Mouse (Mus musculus) Patski (cell line): ENCODE data around the gene Elf1. TPM values are rescaled to one million over a fixed set of nuclear protein-coding genes. Genes with fewer than 3 reads are reported as not detected.

Experiments
- ATAC-seq: fragments of 100-300 bp; one replicate; pipeline ENCODE4 v1.8.0; 2021
- CTCF ChIA-PET: fragments of 350-600 bp; sonication (Branson Sonifier 250); formaldehyde crosslinking; loops from one replicate; lab custom pipeline; 2022; ENCODE audit warnings: inconsistent platforms; lab: Charles Lee
- POLR2A ChIA-PET: fragments of 350-600 bp; sonication (Branson Sonifier 250); formaldehyde crosslinking; loops from one replicate; lab custom pipeline; 2022; ENCODE audit warnings: antibody characterized with exemption, inconsistent platforms; lab: Charles Lee
- DNase-seq: peaks from one replicate; pipeline ENCODE4 v3.0.0-alpha.2; 2011; ENCODE audit warnings: low read depth, low spot score
- H3K27me3 ChIP-seq: fragments of 371-371 bp; one replicate; pipeline ENCODE4 v1.5.1; 2021
- CTCF ChIP-seq: fragments of 100-300 bp; IDR thresholded peaks from one replicate; pipeline ENCODE4 v1.5.1; 2021
- in situ Hi-C: fragments of 300-500 bp; cut with MboI; formaldehyde crosslinking; loops from 3 replicates; pipeline ENCODE4 v1.11.1; 2018; ENCODE audit warnings: low pct_unique_long_range_greater_than_20kb, mixed read lengths
- polyA plus RNA-seq: library from polyadenylated mRNA; unstranded; gene quantifications from one replicate; pipeline ENCODE4 v1.2.3, GENCODE M21; 2021

Elf1 gene
- polyA plus RNA-seq, 1 experiment from 2014 or later = 53.6 TPM

- no peak for TF ChIP-seq CTCF
- ChIA-PET POLR2A (no interaction called here), CTCF (interaction anchor here (1.0 to 4.0 kb wide), 2 partner anchors 12 to 46 kb away, joined by 3 to 15 read pairs; no protein-coding TSS in a partner anchor)
- DNase-seq (no peak), ATAC-seq (no peak)
- no peaks in the 10 kb centered on the region for H3K27me3 ChIP-seq
- in situ Hi-C loops = no loop called here
Measured at GRCm38 (mm10) chr14:79549343-79549742, 68.3 kb downstream of the Elf1 start.

GRCm38 (mm10) chr14:79551929-79552328 lies 70.9 kb downstream of the Elf1 start:
- no peak for TF ChIP-seq CTCF
- no peaks in the 10 kb centered on the region for H3K27me3 ChIP-seq
- ChIA-PET POLR2A (interaction anchor here (0.6 kb wide), 1 partner anchor 776 kb away, joined by 3 read pairs; no protein-coding TSS in a partner anchor), CTCF (interaction anchor here (0.7 to 1.4 kb wide), 4 partner anchors 11 to 36 kb away, joined by 3 read pairs; partner anchors contain the start of gene Sugt1)
- DNase-seq (no peak), ATAC-seq (peak; percentile 48)
- in situ Hi-C loops = no loop called here

GRCm38 (mm10) chr14:79552854-79553253 lies 71.9 kb downstream of the Elf1 start:
- CTCF ChIA-PET = interaction anchor here (1.4 kb wide), 2 partner anchors 25 to 35 kb away, joined by 3 read pairs; partner anchors contain the start of gene Sugt1
- no peak for TF ChIP-seq CTCF

GRCm38 (mm10) chr14:79557796-79558195 lies 76.8 kb downstream of the Elf1 start:
- ATAC-seq (no peak), DNase-seq (no peak)
- no peaks in the 10 kb centered on the region for H3K27me3 ChIP-seq
- TF ChIP-seq CTCF = no peak
- in situ Hi-C loops = no loop called here
- ChIA-PET POLR2A (interaction anchor here (1.0 kb wide), 1 partner anchor 74 kb away, joined by 3 read pairs; no protein-coding TSS in a partner anchor), CTCF (interaction anchor here (0.8 to 1.4 kb wide), 3 partner anchors 29 to 51 kb away, joined by 3 to 4 read pairs (median 3); no protein-coding TSS in a partner anchor)

More at GRCm38 (mm10) chr14:79552854-79553253, 71.9 kb downstream of the Elf1 start:
- POLR2A ChIA-PET = interaction anchor here (0.6 to 1.0 kb wide), 2 partner anchors 9 to 777 kb away, joined by 3 read pairs; no protein-coding TSS in a partner anchor
- no peak for DNase-seq
- no peak for ATAC-seq
- in situ Hi-C loops = no loop called here
- no peaks in the 10 kb centered on the region for H3K27me3 ChIP-seq

GRCm38 (mm10) chr14:79562745-79563144 lies 81.8 kb downstream of the Elf1 start:
- peak; percentile 68 for TF ChIP-seq CTCF
- ChIA-PET CTCF (interaction anchor here (0.8 to 1.3 kb wide), 4 partner anchors 11 to 33 kb away, joined by 3 read pairs; no protein-coding TSS in a partner anchor), POLR2A (interaction anchor here (0.8 kb wide), 1 partner anchor 12 kb away, joined by 8 read pairs; no protein-coding TSS in a partner anchor)
- peak; percentile 89 for ATAC-seq
- in situ Hi-C loops = no loop called here
- H3K27me3 ChIP-seq = no peaks in the 10 kb centered on the region
- no peak for DNase-seq

- DNase-seq (no peak), ATAC-seq (no peak)
- in situ Hi-C loops = loop anchor here (5.0 kb wide), 1 partner anchor 87 kb away; no protein-coding TSS in a partner anchor
- peak; percentile 42 for TF ChIP-seq CTCF
- H3K27me3 ChIP-seq = no peaks in the 10 kb centered on the region
- ChIA-PET CTCF (interaction anchor here (1.4 to 1.5 kb wide), 4 partner anchors 9 to 57 kb away, joined by 3 to 5 read pairs (median 4); partner anchors contain the start of gene Sugt1), POLR2A (interaction anchor here (0.8 kb wide), 1 partner anchor 29 kb away, joined by 3 read pairs; no protein-coding TSS in a partner anchor)
Measured at GRCm38 (mm10) chr14:79564784-79565183, 83.8 kb downstream of the Elf1 start.

GRCm38 (mm10) chr14:79573482-79574191 lies 92.6 kb downstream of the Elf1 start:
- no peak for TF ChIP-seq CTCF
- CTCF ChIA-PET = interaction anchor here (1.7 kb wide), 1 partner anchor 8 kb away, joined by 5 read pairs; no protein-coding TSS in a partner anchor
- POLR2A ChIA-PET = no interaction called here
- in situ Hi-C loops = no loop called here
- DNase-seq = no peak
- no peak for ATAC-seq
- no peaks in the 10 kb centered on the region for H3K27me3 ChIP-seq

- in situ Hi-C loops = no loop called here
- DNase-seq (no peak), ATAC-seq (no peak)
- POLR2A ChIA-PET = no interaction called here
- no peaks in the 10 kb centered on the region for H3K27me3 ChIP-seq
- TF ChIP-seq CTCF = no peak
- CTCF ChIA-PET = interaction anchor here (1.7 kb wide), 1 partner anchor 9 kb away, joined by 5 read pairs; no protein-coding TSS in a partner anchor
Measured at GRCm38 (mm10) chr14:79574361-79574760, 93.4 kb downstream of the Elf1 start.

GRCm38 (mm10) chr14:79583526-79584245 lies 102.7 kb downstream of the Elf1 start:
- no peak for DNase-seq
- in situ Hi-C loops = loop anchor here (10.0 kb wide), 1 partner anchor 189 kb away; the partner anchor contains the start of genes Mtrf1 and Naa16
- no peaks in the 10 kb centered on the region for H3K27me3 ChIP-seq
- no peak for ATAC-seq
- POLR2A ChIA-PET = no interaction called here
- no peak for TF ChIP-seq CTCF
- CTCF ChIA-PET = no interaction called here
